ENCODE assay signal across 18 mouse cellular contexts in genomic region chr5:35146747-35147146, GRCm38 (mm10). TPM values are rescaled to one million over a fixed set of nuclear protein-coding genes. Genes with fewer than 3 reads are reported as not detected.
DNase-seq lines count a peak whose midpoint lies in the region; ATAC-seq and TF ChIP-seq lines count a peak whose summit lies in the region.
"Had no signal": no experiment of that assay in that cellular context is flagged by ENCODE, and none has a peak within 500 bp of the region (broad histone marks: within the 10 kb centered on the region; RNA-seq: fewer than 3 reads in every experiment).

No protein-coding gene starts in this region.

- peaks cover 27% of the 10 kb centered on the region for H3K4me1 ChIP-seq in hindbrain, embryonic 12.5 days
- H3K4me1 ChIP-seq in hindbrain, embryonic 11.5 days (replicated peaks; ENCODE audit: control insufficient read depth, insufficient read depth, low read length): no peaks in the 10 kb centered on the region
- peaks cover 29% of the 10 kb centered on the region for H3K4me1 ChIP-seq in forebrain, embryonic 16.5 days (replicated peaks; ENCODE audit: control insufficient read depth, insufficient read depth, low read length)
- H3K4me1 ChIP-seq in hindbrain, postnatal 0 days (ENCODE audit: insufficient read depth, low read length): peaks cover 29% of the 10 kb centered on the region

- DNase-seq in cerebellum, postnatal 14 days: peak; percentile 73 to 74
- no peak for DNase-seq in cerebellum, adult 11 months
- DNase-seq in hindbrain, embryonic 11.5 days (ENCODE audit: low spot score): no peak
- DNase-seq in hindbrain, postnatal 0 days (ENCODE audit: low spot score): peak; percentile 44
- DNase-seq in thymus, postnatal 36 days: no peak
- DNase-seq: adrenal gland, adult 8-10 months; B cell, adult 2 months; gastrocnemius, postnatal 25 days; kidney, adult 18-20 months; kidney, postnatal 10 days; right cerebral cortex, postnatal 4 days; thymus, postnatal 25 days had no signal

- no peak overlapping the region for H3K4me3 ChIP-seq in hindbrain, embryonic 12.5 days
- no peak overlapping the region for H3K4me3 ChIP-seq in hindbrain, embryonic 11.5 days (ENCODE audit: low read depth, low read length)
- H3K4me3 ChIP-seq in forebrain, embryonic 16.5 days (replicated peaks; ENCODE audit: low read length): no peak overlapping the region
- H3K4me3 ChIP-seq in hindbrain, postnatal 0 days (ENCODE audit: low read length): no peak overlapping the region
- H3K4me3 ChIP-seq: heart, embryonic 12.5 days; layer of hippocampus, adult 2 months; liver, embryonic 12.5 days; lung, embryonic 15.5 days had no signal

- H3K27ac ChIP-seq in hindbrain, embryonic 12.5 days: peak overlapping the region; percentile 18; the same call in 1 of the 2 replicates
- no peak overlapping the region for H3K27ac ChIP-seq in hindbrain, embryonic 11.5 days (ENCODE audit: low read depth, low read length)
- peak overlapping the region; percentile 33 for H3K27ac ChIP-seq in forebrain, embryonic 16.5 days (ENCODE audit: low read length)
- H3K27ac ChIP-seq in hindbrain, postnatal 0 days: peak overlapping the region; percentile 74
- H3K27ac ChIP-seq: lung, embryonic 15.5 days had no signal

- H3K9ac ChIP-seq in hindbrain, embryonic 12.5 days: no peak overlapping the region; the same call in 1 of the 2 replicates
- no peak overlapping the region for H3K9ac ChIP-seq in hindbrain, embryonic 11.5 days (ENCODE audit: low read depth, low read length)
- H3K9ac ChIP-seq in forebrain, embryonic 16.5 days (replicated peaks; ENCODE audit: low read depth, low read length): no peak overlapping the region
- no peak overlapping the region for H3K9ac ChIP-seq in hindbrain, postnatal 0 days (replicated peaks; ENCODE audit: low read length)
- H3K9ac ChIP-seq: heart, embryonic 12.5 days; lung, embryonic 15.5 days had no signal

- no peak for TF ChIP-seq CTCF in hindbrain, postnatal 0 days (IDR thresholded peaks at IDR 0.05; ENCODE audit: low read depth)

- H3K4me2 ChIP-seq in hindbrain, embryonic 12.5 days (replicated peaks): no peak overlapping the region
- no peak overlapping the region for H3K4me2 ChIP-seq in hindbrain, embryonic 11.5 days (replicated peaks; ENCODE audit: low read depth, low read length)
- no peak overlapping the region for H3K4me2 ChIP-seq in forebrain, embryonic 16.5 days (ENCODE audit: low read length)
- H3K4me2 ChIP-seq in hindbrain, postnatal 0 days (ENCODE audit: low read depth, low read length): no peak overlapping the region
- H3K4me2 ChIP-seq: heart, embryonic 12.5 days; liver, embryonic 12.5 days; lung, embryonic 15.5 days had no signal

- ATAC-seq in hindbrain, embryonic 12.5 days (ENCODE audit: low FRiP score): no peak
- ATAC-seq in hindbrain, embryonic 11.5 days (ENCODE audit: low FRiP score): no peak
- ATAC-seq in forebrain, embryonic 16.5 days: no peak
- ATAC-seq in hindbrain, postnatal 0 days: peak; percentile 35; the same call in 1 of the 2 replicates

- H3K36me3 ChIP-seq in hindbrain, embryonic 12.5 days: no peaks in the 10 kb centered on the region
- H3K36me3 ChIP-seq in hindbrain, embryonic 11.5 days (ENCODE audit: control insufficient read depth, insufficient read depth, low read length): no peaks in the 10 kb centered on the region
- no peaks in the 10 kb centered on the region for H3K36me3 ChIP-seq in forebrain, embryonic 16.5 days (ENCODE audit: control insufficient read depth, insufficient read depth)
- no peaks in the 10 kb centered on the region for H3K36me3 ChIP-seq in hindbrain, postnatal 0 days (ENCODE audit: insufficient read depth, low read length)
- H3K36me3 ChIP-seq: heart, embryonic 12.5 days; liver, embryonic 12.5 days; lung, embryonic 15.5 days had no signal

- H3K27me3 ChIP-seq in hindbrain, embryonic 12.5 days: 0 out of 2 replicates have a peak, but pooled peaks cover 2% of the 10 kb centered on the region
- H3K27me3 ChIP-seq in hindbrain, embryonic 11.5 days (ENCODE audit: control insufficient read depth, insufficient read depth, low read length): no peaks in the 10 kb centered on the region
- H3K27me3 ChIP-seq in forebrain, embryonic 16.5 days (replicated peaks; ENCODE audit: control insufficient read depth, insufficient read depth, low read length): no peaks in the 10 kb centered on the region
- no peaks in the 10 kb centered on the region for H3K27me3 ChIP-seq in hindbrain, postnatal 0 days (ENCODE audit: insufficient read depth, low read length)
- H3K27me3 ChIP-seq: heart, embryonic 12.5 days; lung, embryonic 15.5 days had no signal

- no peaks in the 10 kb centered on the region for H3K9me3 ChIP-seq in hindbrain, embryonic 12.5 days (replicated peaks)
- H3K9me3 ChIP-seq in hindbrain, embryonic 11.5 days (ENCODE audit: control insufficient read depth, low read length): no peaks in the 10 kb centered on the region
- no peaks in the 10 kb centered on the region for H3K9me3 ChIP-seq in forebrain, embryonic 16.5 days (ENCODE audit: control insufficient read depth, low read length)
- no peaks in the 10 kb centered on the region for H3K9me3 ChIP-seq in hindbrain, postnatal 0 days (ENCODE audit: low read length)
- H3K9me3 ChIP-seq: lung, embryonic 15.5 days had no signal

- 78% methylated on average over 2 of the region's 2 CpGs for WGBS in hindbrain, embryonic 12.5 days
- 73% methylated on average over 2 of the region's 2 CpGs for WGBS in hindbrain, embryonic 11.5 days
- 49% methylated on average over 2 of the region's 2 CpGs for WGBS in forebrain, embryonic 16.5 days
- 26% methylated on average over 2 of the region's 2 CpGs for WGBS in hindbrain, postnatal 0 days

RNA-seq across cellular contexts. Expression of gene Lrpap1, which starts 41.2 kb away (rescaled TPM):
- 115 and 129 TPM in 2 replicates for polyA plus RNA-seq in hindbrain, embryonic 12.5 days (2016; fragmentation: Nextera tagmentation; extraction: Ambion mirVana)
- polyA plus RNA-seq in hindbrain, embryonic 11.5 days (2014; fragmentation: Nextera tagmentation; extraction: Ambion mirVana): 104 TPM in 2 replicates
- 151 and 155 TPM in 2 replicates for polyA plus RNA-seq in forebrain, embryonic 16.5 days (2015; fragmentation: Nextera tagmentation; extraction: Ambion mirVana)
- 97.2 and 99.5 TPM in 2 replicates for total RNA-seq in hindbrain, postnatal 0 days (2014; rRNA removed)
- polyA plus RNA-seq in hindbrain, postnatal 0 days (2015; fragmentation: Nextera tagmentation; extraction: Ambion mirVana): 200 and 205 TPM in 2 replicates

Comparison
In these comparisons a context has a peak if more than half of its experiments do, and no peak if none do; other contexts are left out.
1. DNase-seq: peak in cerebellum, postnatal 14 days (2 of 2) and hindbrain, postnatal 0 days (single experiment); none in cerebellum, adult 11 months (single experiment), hindbrain, embryonic 11.5 days (single experiment) and thymus, postnatal 36 days (0 of 2).